Mouse (Mus musculus) thymus, adult 18-20 months (tissue): Measurements from ENCODE around the gene Ppp2r2d.

ENCODE experiments used
- DNase-seq, 2 experiments: peaks; one replicate each; pipeline ENCODE4 v3.0.0; 2022; ENCODE audit warnings: mixed read lengths in 2 of 2

The Ppp2r2d gene

GRCm38 (mm10) chr7:138845544-138846391 is at the start of gene Ppp2r2d, which contains the start of gene Mapk1ip1:
TSS of gene Ppp2r2d (plus strand) at chr7:138846079.
TSS of gene Mapk1ip1 (minus strand) at chr7:138846273.
- peak; percentile 88 to 89 for DNase-seq

GRCm38 (mm10) chr7:138803386-138803785 is 42.5 kb upstream of the Ppp2r2d start:
- no peak for DNase-seq

- no peak for DNase-seq
Measured at GRCm38 (mm10) chr7:138807146-138807545, 38.7 kb upstream of the Ppp2r2d start.

- no peak for DNase-seq
Measured at GRCm38 (mm10) chr7:138813213-138813875, 32.5 kb upstream of the Ppp2r2d start.

GRCm38 (mm10) chr7:138818314-138818713 is 27.6 kb upstream of the Ppp2r2d start:
- no peak for DNase-seq

GRCm38 (mm10) chr7:138824423-138824822 is 21.5 kb upstream of the Ppp2r2d start:
- DNase-seq = no peak

- DNase-seq = no peak
Measured at GRCm38 (mm10) chr7:138824995-138825756, 20.7 kb upstream of the Ppp2r2d start.

GRCm38 (mm10) chr7:138827812-138828211 is 18.1 kb upstream of the Ppp2r2d start:
- no peak for DNase-seq

- no peak for DNase-seq
Measured at GRCm38 (mm10) chr7:138835028-138835427, 10.9 kb upstream of the Ppp2r2d start.

GRCm38 (mm10) chr7:138840594-138841021 is 5.3 kb upstream of the Ppp2r2d start:
- DNase-seq = peak in 1 of 2 experiments; percentile 18

GRCm38 (mm10) chr7:138841436-138842151 is 4.3 kb upstream of the Ppp2r2d start:
- DNase-seq = no peak

- DNase-seq = no peak
Measured at GRCm38 (mm10) chr7:138843421-138843820, 2.5 kb upstream of the Ppp2r2d start.

GRCm38 (mm10) chr7:138845111-138845510 is 768 bp upstream of the Ppp2r2d start:
- no peak for DNase-seq

- peak; percentile 44 for DNase-seq
Measured at GRCm38 (mm10) chr7:138846502-138846991, 668 bp downstream of the Ppp2r2d start.

GRCm38 (mm10) chr7:138847316-138848027 is 1.6 kb downstream of the Ppp2r2d start:
- no peak for DNase-seq

- no peak for DNase-seq
Measured at GRCm38 (mm10) chr7:138848028-138848920, 2.4 kb downstream of the Ppp2r2d start.

GRCm38 (mm10) chr7:138850083-138850482 is 4.2 kb downstream of the Ppp2r2d start:
- DNase-seq = no peak

GRCm38 (mm10) chr7:138853417-138854031 is 7.6 kb downstream of the Ppp2r2d start:
- no peak for DNase-seq

GRCm38 (mm10) chr7:138854201-138854600 is 8.3 kb downstream of the Ppp2r2d start:
- DNase-seq = no peak

- no peak for DNase-seq
Measured at GRCm38 (mm10) chr7:138856670-138857069, 10.8 kb downstream of the Ppp2r2d start.
